Mouse (Mus musculus): ENCODE measurements around the gene Ccdc34.

- no peak for TF ChIP-seq CTCF (IDR thresholded peaks at IDR 0.05; ENCODE audit: low read depth, low read length)
- TF ChIP-seq POLR2A (IDR thresholded peaks at IDR 0.05; ENCODE audit: borderline replicate concordance, low read depth, low read length) = no peak
Measured at GRCm38 (mm10) chr2:109970744-109971410, 46.7 kb upstream of the Ccdc34 start.

Measured in bone marrow macrophage, adult 2 months (primary cell).